Mouse (Mus musculus) layer of hippocampus, postnatal 14 days (tissue): ENCODE measurements around the gene Il17ra. TPM values are rescaled to one million over a fixed set of nuclear protein-coding genes. Genes with fewer than 3 reads are reported as not detected.

Experiments
- DNase-seq, 2 experiments: peaks; one replicate each; pipeline ENCODE4 v3.0.0; 2021 to 2022; ENCODE audit warnings: low spot score in 2 of 2, mixed read lengths in 1 of 2
- total RNA-seq, 2 experiments: library from RNA; stranded (reverse); gene quantifications; 2 replicates each; pipeline ENCODE4 v1.2.3; 2021

Gene Il17ra
- total RNA-seq, 2 experiments from 2014 or later, result 5.0 to 6.6 TPM

DNA sequence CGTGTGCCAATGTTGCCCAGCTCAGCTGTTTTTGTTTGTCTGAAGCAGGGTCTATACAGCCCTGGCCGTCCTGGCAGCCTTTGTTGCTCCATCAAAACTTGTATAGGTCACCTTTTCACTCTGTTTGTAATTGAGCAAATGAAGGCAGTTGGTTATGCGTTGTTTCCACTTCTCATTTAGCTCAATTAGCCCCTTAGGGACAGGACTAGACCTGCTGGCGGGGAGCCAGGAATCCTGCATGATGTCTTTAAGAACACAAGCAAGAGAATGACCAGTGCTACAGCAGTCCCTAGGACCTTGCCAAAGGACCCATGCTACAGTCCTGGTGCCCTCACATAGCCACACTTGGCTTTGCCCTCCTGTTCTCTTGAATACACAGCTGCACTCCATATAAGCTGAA lies 42.5 kb downstream of the Il17ra start:
- no peak for DNase-seq

DNA sequence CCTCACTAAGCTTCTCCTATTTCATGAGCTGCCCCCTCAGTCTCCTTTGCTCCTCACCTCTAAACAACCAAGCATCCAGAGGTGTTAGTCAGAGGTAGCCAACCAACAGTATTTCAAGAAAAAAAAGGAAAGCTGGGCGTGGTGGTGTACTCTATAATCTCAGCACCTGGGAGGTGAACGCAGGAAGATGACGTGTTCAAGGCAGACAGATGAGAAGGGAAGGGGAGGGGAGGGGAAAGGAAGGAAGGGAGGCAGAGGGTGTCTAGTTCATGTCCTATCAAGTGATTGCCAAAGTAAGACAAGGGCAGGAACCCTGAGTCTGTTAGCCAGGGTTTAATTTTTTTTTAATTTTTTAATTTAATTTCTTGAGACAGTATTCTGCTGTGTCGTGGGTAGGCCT lies 45.6 kb downstream of the Il17ra start:
- DNase-seq, result no peak

DNA sequence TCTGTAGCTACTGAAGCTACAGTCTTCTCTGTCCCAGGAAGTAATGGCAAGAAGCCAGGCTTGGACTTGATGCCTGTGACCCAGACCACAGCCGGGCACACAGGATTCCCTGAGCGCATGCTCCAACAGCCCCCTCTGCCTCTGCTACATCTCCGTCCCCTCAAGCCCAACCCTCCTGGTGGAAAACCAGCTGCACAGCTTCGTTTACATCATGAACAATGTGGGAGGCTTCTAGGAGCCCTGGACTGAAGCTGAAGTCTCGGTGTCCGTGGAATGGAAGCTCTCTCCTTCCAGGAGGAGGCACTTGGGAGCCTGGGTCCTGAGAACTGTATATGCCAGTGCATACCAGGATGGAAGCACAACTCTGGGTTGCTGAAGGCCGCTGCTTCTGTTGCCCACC lies 46.9 kb downstream of the Il17ra start:
- no peak for DNase-seq

DNA sequence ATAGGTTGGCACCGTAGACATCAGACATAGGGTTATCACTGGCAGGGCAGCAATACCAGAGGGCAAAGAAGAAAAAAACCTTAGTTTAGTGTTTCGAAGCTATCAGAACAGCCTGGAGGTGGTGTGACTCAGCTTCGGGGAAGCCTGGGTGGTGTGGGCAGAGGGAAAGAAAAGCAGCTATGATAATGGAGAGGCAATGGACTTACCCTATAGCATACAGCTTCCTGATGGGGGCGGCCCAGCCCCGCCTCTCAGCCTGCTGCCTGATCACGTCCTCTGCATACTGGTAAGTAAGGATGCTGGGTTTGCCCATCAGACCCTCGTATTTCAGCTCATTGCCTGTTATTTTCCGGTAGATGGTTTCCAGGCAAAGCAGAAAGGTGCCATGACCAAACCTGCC lies 47.4 kb downstream of the Il17ra start:
- no peak for DNase-seq

DNA sequence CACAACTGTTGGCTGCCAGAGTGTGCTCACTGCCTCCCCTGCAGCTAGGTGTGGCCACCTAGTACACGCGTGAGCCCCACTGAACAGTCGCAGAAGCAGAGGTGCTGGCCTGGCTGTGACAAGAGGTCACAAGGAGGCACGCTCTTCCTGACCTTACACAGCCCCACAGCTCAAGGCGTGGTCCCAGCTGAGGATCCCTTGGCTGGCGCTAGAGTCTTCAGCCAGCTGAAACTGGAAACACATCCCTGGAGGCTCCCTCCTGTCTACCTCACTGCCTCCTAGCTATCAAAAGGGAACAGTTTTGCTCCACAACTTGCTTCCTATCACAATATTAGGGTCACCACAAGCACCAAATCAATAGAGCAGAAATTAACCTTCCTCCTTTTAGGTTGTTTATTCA lies 48.2 kb downstream of the Il17ra start:
- DNase-seq, result no peak

DNA sequence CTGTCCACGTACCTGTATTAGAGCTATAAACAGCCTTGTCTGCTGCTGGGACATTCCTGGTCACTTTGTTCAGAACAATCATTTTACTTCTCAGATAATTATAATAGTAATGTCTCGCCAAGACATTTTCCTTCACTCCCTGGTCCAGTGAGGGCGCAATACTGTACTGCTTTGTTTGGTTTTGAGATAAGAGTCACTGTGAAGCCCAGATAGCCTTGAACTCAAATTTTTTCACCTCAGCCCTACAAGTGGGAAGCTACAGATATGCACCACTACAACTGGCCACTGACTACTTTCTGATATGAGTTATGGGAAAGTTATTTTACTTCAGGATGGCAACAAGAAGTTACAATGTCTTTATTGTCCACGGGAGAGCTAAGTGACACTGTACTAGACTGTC lies 53.4 kb downstream of the Il17ra start:
- no peak for DNase-seq

DNA sequence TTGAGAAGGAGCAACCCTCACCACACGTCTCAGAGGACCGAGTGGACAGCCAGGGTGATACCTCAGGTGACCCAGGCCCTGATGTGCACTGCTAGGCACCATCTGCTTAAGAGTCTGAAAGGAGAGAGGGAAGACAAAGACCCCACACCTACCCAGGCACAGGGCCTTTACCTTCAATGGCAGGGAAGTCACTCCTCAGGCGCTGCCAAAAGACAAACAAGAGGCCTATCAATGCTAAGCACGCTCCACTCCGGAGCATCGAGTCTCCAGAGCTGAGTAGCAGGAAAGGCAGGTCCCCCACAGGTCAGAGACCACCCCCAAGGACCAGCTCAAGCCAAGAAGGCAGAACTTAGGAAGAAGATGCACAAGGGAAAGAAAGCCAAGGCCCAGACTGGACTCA lies 53.8 kb downstream of the Il17ra start:
- no peak for DNase-seq

DNA sequence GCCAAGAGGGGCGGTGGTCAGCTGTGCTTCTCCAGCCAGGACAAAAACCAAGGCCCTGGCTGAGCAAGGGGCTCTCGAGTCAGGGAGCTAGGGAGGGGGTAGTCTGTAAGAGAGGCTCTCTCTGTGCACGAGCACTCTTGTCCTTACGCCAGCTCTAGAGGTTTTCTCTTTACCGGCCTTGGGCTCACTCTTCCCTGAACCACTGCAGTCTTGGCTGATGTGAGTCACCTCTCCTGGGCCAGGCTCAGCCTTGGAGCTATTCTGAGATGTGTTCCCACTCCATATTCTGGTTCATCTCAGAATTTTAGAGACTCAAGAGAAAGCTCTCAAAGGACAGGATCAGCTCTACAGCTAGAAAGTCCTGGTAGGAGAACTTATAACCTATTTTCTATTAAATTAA lies 54.3 kb downstream of the Il17ra start:
- DNase-seq, result no peak

DNA sequence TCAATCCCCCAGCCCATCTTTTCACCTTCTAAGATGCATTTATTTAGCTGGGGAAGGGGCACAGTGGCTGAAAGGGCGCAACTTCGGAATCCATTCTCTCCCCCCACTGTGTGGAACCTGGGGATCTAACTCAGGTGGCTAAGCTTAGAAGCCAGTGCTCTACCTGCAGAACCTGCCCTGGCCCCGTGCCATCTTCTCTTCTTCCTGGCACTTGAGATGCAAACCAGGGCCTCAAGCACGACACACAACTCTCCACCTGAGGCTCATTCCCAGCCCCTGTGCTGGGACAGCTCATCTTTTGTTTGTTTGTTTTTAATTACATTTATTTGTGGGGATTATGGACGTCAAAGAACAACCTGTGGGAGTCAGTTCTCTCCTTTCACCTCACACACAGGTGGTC lies 56.6 kb downstream of the Il17ra start:
- no peak for DNase-seq

DNA sequence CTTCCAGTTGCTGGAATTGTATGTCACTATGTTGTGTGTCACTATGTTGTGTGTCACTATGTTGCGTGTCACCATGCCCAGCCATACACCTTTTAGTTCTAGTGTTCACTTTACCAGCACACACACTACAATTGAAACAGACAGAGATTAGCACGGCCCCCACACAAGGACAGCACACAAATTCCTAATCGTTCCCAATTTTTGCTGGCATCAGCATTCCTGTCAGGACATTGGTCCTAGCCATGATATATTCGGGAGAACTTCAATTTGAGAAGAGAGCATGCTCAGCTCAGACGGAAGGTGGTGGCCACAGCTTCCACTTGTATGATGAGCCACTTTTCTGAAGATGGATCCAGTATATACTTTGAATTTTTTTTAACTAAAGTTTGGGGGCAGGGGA lies 61.7 kb downstream of the Il17ra start:
- no peak for DNase-seq

DNA sequence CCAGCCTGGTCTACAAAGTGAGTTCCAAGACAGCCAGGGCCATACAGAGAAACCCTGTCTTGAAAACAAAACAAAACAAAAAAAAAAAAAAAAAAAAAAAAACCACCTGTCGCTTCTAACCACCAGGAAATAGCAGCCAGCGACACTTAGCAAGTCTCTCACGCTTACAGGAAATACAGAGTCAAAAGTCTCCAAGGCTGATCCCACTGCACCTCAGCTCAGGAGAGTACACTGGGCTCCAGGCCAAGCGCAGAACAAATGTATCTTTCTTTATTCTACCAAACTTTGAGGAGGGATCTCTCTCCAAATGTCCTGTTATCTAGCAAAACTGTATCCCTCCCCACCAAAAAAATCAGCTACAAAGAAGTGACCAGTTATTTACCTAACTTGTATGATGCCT lies 66.1 kb downstream of the Il17ra start:
- DNase-seq, result no peak

DNA sequence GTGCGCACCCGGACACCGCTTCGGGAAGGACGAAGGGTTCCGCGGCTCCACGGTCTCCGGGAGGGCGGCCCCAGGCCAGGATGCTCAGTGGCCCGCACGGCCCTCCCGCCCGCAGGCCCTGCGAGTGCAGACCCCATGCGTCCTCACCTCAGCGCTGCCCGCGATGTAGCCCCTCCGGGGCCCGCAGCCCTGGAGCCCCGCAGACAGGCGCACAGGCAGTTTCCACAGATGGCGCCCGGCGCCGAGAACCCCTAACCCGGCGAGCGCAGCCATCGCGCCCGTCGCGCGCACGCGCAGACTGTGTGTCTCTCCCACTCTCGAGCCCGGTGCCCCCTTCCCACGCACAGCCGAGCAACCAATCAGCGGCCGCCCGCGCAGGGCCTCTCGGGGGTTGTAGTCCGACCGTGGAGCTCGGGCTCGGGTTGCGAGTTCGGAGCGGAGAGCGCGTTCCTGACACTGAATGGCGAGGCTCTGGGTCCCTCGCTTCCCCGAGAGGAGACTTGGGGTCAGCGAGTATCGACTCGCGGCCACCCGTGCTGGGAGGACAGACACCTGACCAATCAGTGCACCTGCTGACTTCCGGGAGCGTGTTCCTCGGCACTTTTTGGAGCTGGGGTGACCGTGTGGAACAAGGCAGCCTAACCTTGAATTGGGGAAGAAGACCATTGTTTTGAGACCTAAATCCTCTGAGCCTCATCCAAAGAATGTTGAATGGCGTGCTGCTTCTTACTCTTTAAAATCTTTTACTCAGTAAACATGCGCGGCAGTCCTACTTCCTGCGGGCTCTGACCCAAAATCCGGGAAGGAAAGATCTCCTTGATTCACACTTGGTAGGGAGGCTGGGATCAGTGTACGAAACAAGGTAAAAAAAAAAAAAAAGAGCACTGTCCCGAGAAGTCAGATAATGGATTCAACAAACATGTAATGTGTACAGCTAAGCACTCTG lies 68.2 kb downstream of the Il17ra start, which contains the start of gene Hdhd5:
Hdhd5 (minus strand) TSS at position 300 of the 946 bp plus-strand sequence.
- peak; percentile 92 to 95 for DNase-seq

DNA sequence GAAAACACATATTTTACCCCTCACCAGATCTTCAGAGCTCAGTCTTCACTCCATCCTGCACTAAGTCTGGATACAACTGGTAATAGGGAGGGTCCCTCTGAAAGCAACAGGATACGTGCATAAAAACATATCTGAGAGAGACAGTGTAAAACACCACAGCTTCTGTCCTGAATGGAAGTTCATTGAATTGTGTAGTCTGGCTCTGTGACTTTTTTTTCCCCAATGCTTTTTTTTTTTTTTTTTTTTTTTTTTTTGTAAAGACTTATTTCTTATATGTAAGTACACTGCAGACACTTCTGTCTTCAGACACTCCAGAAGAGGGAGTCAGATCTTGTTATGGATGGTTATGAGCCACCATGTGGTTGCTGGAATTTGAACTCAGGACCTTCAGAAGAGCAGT lies 69.5 kb downstream of the Il17ra start:
- DNase-seq, result no peak

DNA sequence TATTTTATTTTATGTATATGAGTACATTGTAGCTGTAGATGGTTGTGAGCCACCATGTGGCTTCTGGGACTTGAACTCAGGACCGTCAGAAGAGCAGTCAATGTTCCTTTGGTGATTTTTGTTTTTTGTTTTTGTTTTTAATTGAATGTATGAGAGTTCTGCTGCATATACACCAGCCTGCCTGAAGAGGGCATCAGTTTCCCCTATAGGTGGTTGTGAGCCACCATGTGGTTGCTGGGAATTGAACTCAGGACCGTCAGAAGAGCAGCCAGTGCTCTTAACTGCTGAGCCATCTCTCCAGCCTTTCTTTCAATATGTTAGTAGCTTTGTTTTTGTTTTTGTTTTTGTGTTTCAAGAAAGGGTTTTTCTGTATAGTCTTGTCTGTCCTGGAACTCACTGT lies 73.3 kb downstream of the Il17ra start:
- DNase-seq, result no peak

Other genes with a start within 250 kb of the Il17ra start
- not detected for gene D330020A13Rik, start 168.9 kb upstream of the Il17ra start, total RNA-seq
- gene B4galnt3, start 168.7 kb upstream of the Il17ra start, total RNA-seq, result under 1 TPM; 0.81 to 0.88 TPM
- gene Kdm5a, start 99.1 kb upstream of the Il17ra start, total RNA-seq, result 10 to 100 TPM; 34.9 to 40.2 TPM
- 1 to 10 TPM; 6.1 to 9.2 TPM for gene Ccdc77, start 98.9 kb upstream of the Il17ra start, total RNA-seq
- 10 to 100 TPM; 41.3 to 42.2 TPM for gene Tmem121b, start 30.6 kb downstream of the Il17ra start, total RNA-seq
- 10 to 100 TPM; 34.2 to 38.1 TPM for gene Hdhd5, start 68.1 kb downstream of the Il17ra start, total RNA-seq
- gene Cecr2, start 203.1 kb downstream of the Il17ra start, total RNA-seq, result 10 to 100 TPM in 1 of 2 experiments, 1 to 10 TPM in 1; 8.9 to 12.5 TPM